Mouse (Mus musculus): ENCODE measurements around the gene Fam241b. TPM values are rescaled to one million over a fixed set of nuclear protein-coding genes. Genes with fewer than 3 reads are reported as not detected.

The Fam241b gene
- polyA plus RNA-seq, 1 experiment from 2014 or later, result 0.31 TPM

DNA sequence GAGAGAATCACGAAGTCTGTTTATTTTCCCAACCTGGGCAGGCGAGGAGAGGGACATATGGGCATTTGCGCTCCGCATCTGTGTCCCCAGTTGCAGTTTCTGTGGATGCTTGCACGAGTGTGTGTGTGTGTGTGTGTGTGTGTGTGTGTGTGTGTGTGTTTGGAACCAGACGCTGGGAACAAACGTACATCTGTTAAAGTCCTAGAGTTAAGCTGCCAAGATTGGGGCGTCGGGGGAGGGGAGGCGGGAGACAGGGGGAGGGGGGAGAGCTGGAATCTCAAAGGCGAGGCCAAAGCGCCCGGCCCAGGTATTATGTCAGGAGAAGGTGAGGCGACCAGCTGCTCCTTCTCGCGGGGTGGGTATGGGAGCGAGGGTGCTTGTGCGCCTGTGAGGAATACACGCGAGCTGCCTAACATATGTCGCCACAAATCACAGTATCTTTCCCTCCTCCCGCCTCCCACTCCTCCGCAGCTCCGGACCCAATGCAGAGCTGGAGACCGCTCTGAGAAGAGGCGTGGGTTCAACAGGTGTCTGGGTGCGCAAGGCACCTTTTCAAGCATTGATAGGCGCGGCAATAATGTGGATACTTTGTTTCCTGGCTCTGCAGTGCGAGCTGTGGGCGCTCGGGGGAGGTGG, 15.3 kb downstream of the Fam241b start:
- Histone ChIP-seq H3K4me1 (replicated peaks) (no peaks in the 10 kb centered on the region), H3K9ac (no peak overlapping the region), H3K36me3 (replicated peaks) (no peaks in the 10 kb centered on the region), H3K27me3 (peaks cover 69% of the 10 kb centered on the region), H3K4me3 (replicated peaks) (no peak overlapping the region), H3K27ac (replicated peaks) (no peak overlapping the region), H3K4me2 (no peak overlapping the region), H3K9me3 (replicated peaks) (no peaks in the 10 kb centered on the region)
- WGBS (ENCODE audit: insufficient replicate concordance), result 3% methylated on average over 32 of the region's 32 CpGs
- no peak for ATAC-seq (ENCODE audit: insufficient read depth)

DNA sequence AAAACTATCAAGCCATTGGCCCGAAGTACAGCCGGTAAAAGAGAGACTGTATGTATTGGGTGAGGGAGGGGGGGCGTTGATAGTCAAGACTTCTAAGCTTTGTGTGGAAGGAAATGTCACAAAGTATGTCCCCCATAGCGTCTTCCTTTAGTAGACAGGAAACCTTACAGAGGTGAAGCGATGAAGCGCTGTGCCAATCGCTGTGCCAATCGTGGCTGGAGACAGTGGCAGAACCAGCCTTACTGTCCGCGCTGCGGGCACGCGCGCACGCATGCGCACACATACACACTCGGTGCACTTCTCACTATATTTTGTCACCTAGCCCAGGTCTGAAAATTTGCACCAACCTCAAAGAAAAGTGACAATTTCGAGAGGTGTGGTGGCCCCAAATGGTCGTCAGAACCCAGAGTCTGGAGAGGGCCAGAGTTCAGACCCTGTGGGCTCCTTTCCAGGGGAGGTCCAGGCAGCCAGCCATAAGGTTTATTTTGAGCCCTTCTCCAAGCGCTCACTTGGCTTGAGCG, 15.9 kb downstream of the Fam241b start:
- H3K4me1 ChIP-seq (replicated peaks), result no peaks in the 10 kb centered on the region
- H3K27me3 ChIP-seq, result peaks cover 63% of the 10 kb centered on the region
- H3K4me3 ChIP-seq (replicated peaks), result no peak overlapping the region
- H3K9ac ChIP-seq, result no peak overlapping the region
- ATAC-seq (ENCODE audit: insufficient read depth), result no peak
- H3K27ac ChIP-seq (replicated peaks), result no peak overlapping the region
- H3K4me2 ChIP-seq, result no peak overlapping the region
- WGBS (ENCODE audit: insufficient replicate concordance), result 33% methylated on average over 21 of the region's 21 CpGs
- H3K36me3 ChIP-seq (replicated peaks), result no peaks in the 10 kb centered on the region
- H3K9me3 ChIP-seq (replicated peaks), result no peaks in the 10 kb centered on the region

DNA sequence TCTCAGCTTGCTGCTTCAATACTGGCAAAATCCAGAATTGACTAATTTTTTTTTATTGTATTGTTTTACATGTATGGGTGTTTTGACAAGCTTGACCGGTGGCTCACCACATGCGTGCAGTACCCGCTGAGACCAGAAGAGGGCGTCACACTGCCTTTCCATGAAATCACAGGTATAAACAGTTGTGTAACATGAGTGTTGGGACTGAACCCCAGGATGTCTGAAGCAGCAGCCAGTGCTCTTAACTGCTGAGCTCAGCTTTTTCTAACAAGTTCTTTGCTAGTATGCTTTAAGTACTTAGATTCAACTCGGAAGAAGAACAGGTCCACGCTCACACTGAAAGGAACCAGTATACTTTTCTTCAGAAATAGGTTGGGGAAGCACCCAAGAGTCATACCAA, 16.6 kb downstream of the Fam241b start:
- Histone ChIP-seq H3K36me3 (replicated peaks) (no peaks in the 10 kb centered on the region), H3K27ac (replicated peaks) (no peak overlapping the region), H3K9me3 (replicated peaks) (no peaks in the 10 kb centered on the region), H3K4me2 (no peak overlapping the region), H3K4me3 (replicated peaks) (no peak overlapping the region), H3K9ac (no peak overlapping the region), H3K4me1 (replicated peaks) (no peaks in the 10 kb centered on the region), H3K27me3 (peaks cover 56% of the 10 kb centered on the region)
- no peak for ATAC-seq (ENCODE audit: insufficient read depth)
- WGBS (ENCODE audit: insufficient replicate concordance), result 33% methylated on average over 6 of the region's 6 CpGs

DNA sequence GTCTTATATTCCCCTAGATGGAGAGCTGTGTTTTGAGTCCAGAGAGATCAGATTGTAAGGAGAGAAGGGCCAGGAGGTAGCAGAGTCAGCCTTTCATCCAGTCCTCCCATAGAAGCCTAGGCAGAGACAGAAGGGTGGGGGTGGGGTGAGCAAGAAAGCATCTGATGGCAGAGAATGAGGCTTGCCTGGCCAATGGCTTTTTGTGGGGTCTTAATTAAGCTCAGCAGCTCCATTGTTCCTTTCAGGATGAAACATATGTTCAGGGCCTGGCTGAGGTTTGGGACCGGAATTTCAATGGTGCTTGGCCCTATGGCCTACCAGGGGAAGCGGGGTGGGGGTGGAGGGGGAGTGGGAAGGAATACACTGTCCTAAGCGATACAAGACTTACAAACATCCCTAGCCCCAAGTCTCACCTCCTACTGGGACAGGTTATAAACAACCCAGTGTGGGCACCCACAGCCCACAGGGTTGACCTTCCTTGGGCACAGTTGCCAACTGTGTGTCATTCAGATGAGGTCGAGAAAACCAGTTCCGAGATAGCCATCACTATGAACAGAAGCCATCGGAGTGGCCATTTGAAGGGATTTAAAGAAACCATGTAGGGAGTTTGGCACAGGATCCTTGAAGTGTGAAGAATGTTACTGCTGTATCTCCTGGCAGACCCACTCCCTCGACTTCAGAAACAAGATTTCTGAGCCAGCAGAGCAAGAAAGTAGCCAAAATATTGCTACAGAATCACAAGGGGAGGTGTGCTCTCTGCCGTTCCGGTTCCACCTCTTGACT, 29.7 kb downstream of the Fam241b start:
- WGBS (ENCODE audit: insufficient replicate concordance), result 61% methylated on average over 9 of the region's 9 CpGs
- no peak overlapping the region for H3K4me3 ChIP-seq (replicated peaks)
- H3K4me1 ChIP-seq (replicated peaks), result peaks cover 6% of the 10 kb centered on the region
- H3K4me2 ChIP-seq, result no peak overlapping the region
- H3K27ac ChIP-seq (replicated peaks), result no peak overlapping the region
- no peaks in the 10 kb centered on the region for H3K9me3 ChIP-seq (replicated peaks)
- peaks cover 31% of the 10 kb centered on the region for H3K27me3 ChIP-seq
- no peak for ATAC-seq (ENCODE audit: insufficient read depth)
- H3K9ac ChIP-seq, result no peak overlapping the region
- H3K36me3 ChIP-seq (replicated peaks), result no peaks in the 10 kb centered on the region

DNA sequence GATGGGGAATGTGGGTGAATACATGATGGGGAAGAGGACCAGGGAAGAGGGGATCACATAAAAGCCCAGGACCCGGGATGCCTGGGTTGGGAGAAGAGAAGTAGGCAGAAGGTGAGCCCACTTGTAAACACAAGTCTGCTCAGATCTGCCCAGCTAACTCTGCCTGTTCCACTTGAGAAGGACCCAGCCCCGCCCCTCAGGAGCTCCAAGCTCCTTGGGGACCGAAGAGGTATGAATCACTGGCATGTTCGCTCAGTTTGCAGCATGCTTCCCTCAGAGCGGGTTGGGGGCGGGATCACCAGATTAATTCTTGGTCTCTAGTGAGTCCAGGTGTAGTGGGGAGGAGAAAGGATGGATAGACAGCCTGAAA, 32.5 kb downstream of the Fam241b start:
- Histone ChIP-seq H3K4me1 (replicated peaks) (peaks cover 6% of the 10 kb centered on the region), H3K4me3 (replicated peaks) (no peak overlapping the region), H3K36me3 (replicated peaks) (no peaks in the 10 kb centered on the region), H3K9ac (no peak overlapping the region), H3K4me2 (peak overlapping the region; percentile 75), H3K9me3 (replicated peaks) (no peaks in the 10 kb centered on the region), H3K27me3 (peaks cover 49% of the 10 kb centered on the region), H3K27ac (replicated peaks) (no peak overlapping the region)
- no peak for ATAC-seq (ENCODE audit: insufficient read depth)
- 42% methylated on average over 6 of the region's 6 CpGs for WGBS (ENCODE audit: insufficient replicate concordance)

DNA sequence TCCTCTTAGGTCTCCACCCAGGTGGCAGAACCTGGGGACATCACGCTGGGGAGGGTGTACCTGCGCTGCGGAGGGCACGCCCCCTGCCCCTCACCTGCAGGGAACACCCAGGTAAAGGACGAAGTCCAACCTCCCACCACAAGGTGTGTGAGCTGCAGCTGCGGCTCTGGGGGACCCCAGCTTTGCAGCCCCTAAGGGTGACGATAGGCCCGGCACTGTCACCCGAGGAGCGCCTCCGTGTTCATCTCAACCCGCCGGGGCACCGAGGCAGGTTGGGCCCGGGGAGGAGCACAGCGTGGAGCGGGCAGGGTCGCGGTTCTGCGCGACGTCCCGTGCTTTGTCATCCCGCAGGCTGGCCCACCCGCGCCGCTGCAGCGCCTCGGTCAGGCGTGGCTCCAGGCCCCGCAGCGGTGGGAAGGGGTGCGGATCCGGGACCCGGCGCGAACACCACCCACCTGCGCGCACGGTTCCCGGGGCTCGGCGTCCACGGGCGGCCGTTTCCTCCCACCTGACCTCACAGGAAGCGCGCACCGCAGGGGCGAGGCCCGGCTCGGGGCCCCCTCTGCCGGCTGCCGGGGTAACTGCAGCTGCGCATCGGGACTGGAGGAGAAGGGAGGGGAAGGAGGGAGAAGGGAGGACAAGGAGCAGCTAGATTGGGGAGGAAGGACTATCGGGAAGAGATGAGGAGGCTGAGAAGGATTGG, 33.1 kb downstream of the Fam241b start:
- under 1% methylated on average over 57 of the region's 57 CpGs for WGBS (ENCODE audit: insufficient replicate concordance)
- peak overlapping the region; percentile 53 for H3K4me3 ChIP-seq (replicated peaks)
- no peak overlapping the region; the same call in 1 of the 2 replicates for H3K9ac ChIP-seq
- H3K4me1 ChIP-seq (replicated peaks), result peaks cover 6% of the 10 kb centered on the region
- peak overlapping the region; percentile 75 for H3K4me2 ChIP-seq
- ATAC-seq (ENCODE audit: insufficient read depth), result no peak
- no peaks in the 10 kb centered on the region for H3K36me3 ChIP-seq (replicated peaks)
- H3K27ac ChIP-seq (replicated peaks), result no peak overlapping the region
- H3K27me3 ChIP-seq, result peaks cover 49% of the 10 kb centered on the region
- no peaks in the 10 kb centered on the region for H3K9me3 ChIP-seq (replicated peaks)

DNA sequence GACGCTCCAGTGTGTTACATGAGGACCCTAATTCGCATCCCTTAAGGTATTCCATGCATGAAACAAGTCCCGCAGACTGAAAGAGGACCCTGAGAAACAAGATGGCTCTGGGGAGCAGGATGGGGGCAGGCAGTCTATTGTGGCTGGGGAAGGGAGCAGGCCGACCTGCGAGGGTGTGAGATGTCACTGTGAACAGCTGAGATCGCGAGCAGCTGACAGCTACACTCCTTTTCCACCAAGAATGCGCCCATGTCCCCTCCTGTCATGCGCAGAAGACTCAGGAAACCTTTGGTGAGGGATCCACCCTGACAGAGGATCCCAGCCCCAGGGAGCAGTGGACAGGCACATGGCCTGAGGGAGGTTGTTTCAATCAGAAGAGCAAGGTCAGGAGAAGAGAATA, 36.7 kb downstream of the Fam241b start:
- H3K9me3 ChIP-seq (replicated peaks), result no peaks in the 10 kb centered on the region
- H3K27me3 ChIP-seq, result peaks cover 49% of the 10 kb centered on the region
- H3K4me1 ChIP-seq (replicated peaks), result peaks cover 6% of the 10 kb centered on the region
- no peak overlapping the region for H3K9ac ChIP-seq
- no peak overlapping the region for H3K4me2 ChIP-seq
- 61% methylated on average over 9 of the region's 9 CpGs for WGBS (ENCODE audit: insufficient replicate concordance)
- H3K4me3 ChIP-seq (replicated peaks), result no peak overlapping the region
- H3K27ac ChIP-seq (replicated peaks), result no peak overlapping the region
- ATAC-seq (ENCODE audit: insufficient read depth), result no peak
- no peaks in the 10 kb centered on the region for H3K36me3 ChIP-seq (replicated peaks)

DNA sequence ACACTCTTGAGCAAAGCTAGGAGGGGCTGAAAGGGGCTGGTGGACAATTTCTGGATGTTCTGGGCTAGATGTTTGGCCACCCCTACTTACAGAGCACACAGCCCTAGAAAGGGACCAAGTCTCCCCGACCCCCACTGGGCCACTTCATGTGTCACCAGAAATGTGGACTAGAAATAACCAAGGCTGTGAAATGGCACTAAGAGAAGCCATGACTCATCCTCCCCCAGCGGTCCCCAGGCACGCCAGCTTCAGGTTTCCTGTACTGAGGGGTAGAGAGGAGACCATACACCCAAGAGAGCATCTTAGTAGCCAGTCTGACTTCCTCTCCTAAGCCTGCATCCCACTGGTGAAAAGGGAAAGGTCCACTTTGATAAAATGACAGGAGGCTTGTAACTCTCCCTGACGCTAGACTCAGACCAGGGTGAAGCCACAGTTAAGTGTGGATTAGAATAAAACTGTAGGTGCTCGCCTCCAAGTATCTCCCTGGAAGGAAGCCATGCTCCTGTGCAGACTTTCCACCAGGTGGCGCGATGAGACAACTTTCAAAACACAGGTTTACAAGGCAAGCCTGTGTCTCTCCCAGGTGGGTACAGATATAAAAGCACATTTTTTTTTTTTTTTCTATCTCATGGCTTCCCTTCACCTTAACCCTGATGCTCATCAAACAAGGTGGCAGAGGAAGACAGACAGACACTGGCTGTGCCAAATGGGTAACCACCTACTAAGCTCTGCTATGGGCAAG, 38.7 kb downstream of the Fam241b start:
- no peak overlapping the region for H3K9ac ChIP-seq
- H3K27ac ChIP-seq (replicated peaks), result no peak overlapping the region
- H3K4me3 ChIP-seq (replicated peaks), result no peak overlapping the region
- no peaks in the 10 kb centered on the region for H3K4me1 ChIP-seq (replicated peaks)
- no peaks in the 10 kb centered on the region for H3K9me3 ChIP-seq (replicated peaks)
- H3K4me2 ChIP-seq, result no peak overlapping the region
- WGBS (ENCODE audit: insufficient replicate concordance), result 13% methylated on average over 7 of the region's 7 CpGs
- no peaks in the 10 kb centered on the region for H3K36me3 ChIP-seq (replicated peaks)
- ATAC-seq (ENCODE audit: insufficient read depth), result no peak
- H3K27me3 ChIP-seq, result peaks cover 30% of the 10 kb centered on the region

DNA sequence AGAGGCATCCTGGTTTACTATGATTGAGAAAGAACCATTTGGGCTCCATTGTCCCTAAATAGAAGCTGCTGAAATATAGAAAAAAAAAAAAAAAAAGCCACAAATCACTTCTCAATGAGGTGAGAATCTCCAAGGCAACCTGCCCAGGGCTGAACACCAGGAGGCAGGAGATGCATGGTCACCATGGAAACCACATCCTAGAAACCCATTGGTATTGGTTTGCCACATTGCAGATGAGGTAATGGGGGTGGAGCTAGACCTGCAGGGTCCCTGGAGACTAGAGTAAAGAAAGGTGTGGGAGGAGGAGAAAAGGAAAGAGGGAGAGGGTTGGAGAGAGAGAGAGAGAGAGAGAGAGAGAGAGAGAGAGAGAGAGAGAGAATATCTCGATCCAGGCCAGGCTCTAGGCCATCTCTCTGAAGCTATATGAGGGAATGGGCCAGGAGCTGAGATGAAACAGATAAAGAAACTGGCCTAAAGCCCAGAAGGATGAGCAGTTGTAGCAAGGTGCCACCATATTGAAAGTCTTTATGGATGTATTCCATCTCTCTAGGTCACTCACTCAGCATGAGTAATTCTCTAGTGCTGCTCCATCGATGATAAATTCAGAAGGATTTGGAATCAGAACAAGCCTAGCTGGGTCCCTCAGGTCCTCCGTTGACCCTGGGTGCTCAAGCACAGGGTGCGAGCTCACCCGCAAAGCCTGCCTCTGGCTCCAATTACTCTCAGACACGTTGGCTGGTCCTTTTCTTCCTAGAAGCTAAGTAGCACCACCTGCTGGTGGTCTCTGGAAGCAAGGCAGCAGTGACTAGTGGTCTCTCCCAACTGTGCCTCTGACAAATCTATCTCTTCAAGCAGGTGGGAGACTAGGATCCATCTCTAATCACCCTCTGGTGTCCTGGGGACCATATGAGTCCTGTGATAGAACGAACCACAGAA, 41.9 kb downstream of the Fam241b start:
- Histone ChIP-seq H3K4me3 (replicated peaks) (no peak overlapping the region), H3K9me3 (replicated peaks) (no peaks in the 10 kb centered on the region), H3K9ac (no peak overlapping the region), H3K4me2 (no peak overlapping the region), H3K27ac (replicated peaks) (no peak overlapping the region), H3K36me3 (replicated peaks) (no peaks in the 10 kb centered on the region), H3K4me1 (replicated peaks) (no peaks in the 10 kb centered on the region), H3K27me3 (no peaks in the 10 kb centered on the region; the same call in 1 of the 2 replicates)
- no peak for ATAC-seq (ENCODE audit: insufficient read depth)
- 16% methylated on average over 7 of the region's 7 CpGs for WGBS (ENCODE audit: insufficient replicate concordance)

DNA sequence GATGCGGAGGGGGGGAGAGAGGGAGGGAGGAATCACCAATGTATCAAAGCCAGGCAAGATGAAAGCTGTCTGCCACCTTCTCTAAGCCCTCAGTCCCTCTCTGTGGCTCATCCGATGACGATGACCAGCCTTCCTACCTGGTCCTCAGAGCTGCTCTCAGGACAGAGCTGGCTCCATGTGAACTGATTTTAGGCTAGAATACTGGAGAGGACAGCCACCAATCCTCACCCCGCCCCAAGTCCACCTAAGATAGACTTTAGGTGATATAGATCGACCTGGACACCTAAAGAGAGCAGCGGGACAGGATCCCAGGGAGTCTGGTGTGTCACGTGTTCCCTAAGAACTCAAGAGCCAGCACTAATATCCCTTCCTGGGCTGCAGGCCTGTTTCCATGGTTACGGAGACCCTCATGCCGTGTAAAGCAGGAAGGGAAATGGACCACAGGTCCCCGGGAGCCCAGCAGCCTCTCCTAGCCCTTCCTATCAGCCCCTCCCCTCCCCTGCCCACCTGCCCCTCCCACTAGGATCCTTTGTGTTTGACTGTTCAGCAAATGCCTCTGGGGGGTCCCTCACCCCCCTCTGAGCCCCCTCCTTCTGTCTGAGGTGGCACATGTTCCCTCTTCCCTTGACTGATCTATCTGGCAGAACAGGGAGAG, 43.8 kb downstream of the Fam241b start:
- Histone ChIP-seq H3K4me1 (replicated peaks) (no peaks in the 10 kb centered on the region), H3K9ac (no peak overlapping the region), H3K4me3 (replicated peaks) (no peak overlapping the region), H3K9me3 (replicated peaks) (no peaks in the 10 kb centered on the region), H3K27ac (replicated peaks) (no peak overlapping the region), H3K4me2 (no peak overlapping the region), H3K27me3 (no peaks in the 10 kb centered on the region; the same call in 1 of the 2 replicates), H3K36me3 (replicated peaks) (no peaks in the 10 kb centered on the region)
- 51% methylated on average over 10 of the region's 10 CpGs for WGBS (ENCODE audit: insufficient replicate concordance)
- ATAC-seq (ENCODE audit: insufficient read depth), result no peak

Measured in liver, embryonic 15.5 days (tissue).